Mouse (Mus musculus) cerebellum, postnatal 14 days (tissue): ENCODE measurements around the gene Krtap2-4.

Experiments
- DNase-seq, 2 experiments: peaks; one replicate each; pipeline ENCODE4 v3.0.0; 2021; ENCODE audit warnings: mixed read lengths in 2 of 2

Krtap2-4 gene

GRCm38 (mm10) chr11:99581564-99581963 is 33.1 kb downstream of the Krtap2-4 start:
- DNase-seq = no peak

GRCm38 (mm10) chr11:99581051-99581450 is 33.6 kb downstream of the Krtap2-4 start:
- no peak for DNase-seq

GRCm38 (mm10) chr11:99580636-99581035 is 34.0 kb downstream of the Krtap2-4 start, which contains the start of gene Krtap1-5:
TSS of gene Krtap1-5 (minus strand) at chr11:99581016.
- no peak for DNase-seq

- peak; percentile 86 to 88 for DNase-seq
Observed at GRCm38 (mm10) chr11:99574106-99574505, 40.5 kb downstream of the Krtap2-4 start.

- no peak for DNase-seq
Observed at GRCm38 (mm10) chr11:99573164-99573563, 41.5 kb downstream of the Krtap2-4 start.

GRCm38 (mm10) chr11:99566530-99566929 is 48.1 kb downstream of the Krtap2-4 start, which contains the start of gene Krtap3-1:
TSS of gene Krtap3-1 (minus strand) at chr11:99566630.
- DNase-seq = no peak
